Mouse (Mus musculus) urinary bladder, postnatal 4 days (tissue): ENCODE measurements at regions not wholly inside any gene's neighbourhood (a gene's known extent, or its start where the extent isn't known, plus 50 kb on each side); places are given as distances from the start of the nearest gene placed in this dataset.

ENCODE experiments used
- DNase-seq, 2 experiments: peaks; one replicate each; pipeline ENCODE4 v3.0.0; 2021 to 2022; ENCODE audit warnings: low spot score in 2 of 2

DNA sequence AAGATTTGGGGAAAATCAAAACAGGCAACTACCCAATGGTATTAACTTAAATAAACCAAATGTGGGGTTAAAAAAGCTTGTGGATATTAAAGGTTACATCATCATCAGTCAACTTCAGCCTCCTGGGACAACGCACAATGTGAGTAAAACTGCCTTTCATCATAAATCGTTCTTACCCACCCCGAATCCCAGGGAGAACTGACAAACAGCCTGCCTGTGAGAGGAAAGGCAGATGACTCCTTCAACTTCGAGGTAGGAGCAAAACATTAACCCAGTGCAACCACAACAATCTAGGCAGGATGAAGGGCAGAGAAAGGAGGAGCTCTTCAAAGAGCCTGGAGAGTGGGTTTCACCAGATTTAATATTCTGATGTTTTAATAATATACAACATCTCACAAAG, 135.3 kb upstream of the Gm37988 start:
- no peak for DNase-seq

GRCm38 (mm10) chr1:4687605-4688004, 120.1 kb upstream of the Gm37988 start:
- DNase-seq, result no peak

GRCm38 (mm10) chr1:4689096-4689495, 118.6 kb upstream of the Gm37988 start:
- no peak for DNase-seq

DNA sequence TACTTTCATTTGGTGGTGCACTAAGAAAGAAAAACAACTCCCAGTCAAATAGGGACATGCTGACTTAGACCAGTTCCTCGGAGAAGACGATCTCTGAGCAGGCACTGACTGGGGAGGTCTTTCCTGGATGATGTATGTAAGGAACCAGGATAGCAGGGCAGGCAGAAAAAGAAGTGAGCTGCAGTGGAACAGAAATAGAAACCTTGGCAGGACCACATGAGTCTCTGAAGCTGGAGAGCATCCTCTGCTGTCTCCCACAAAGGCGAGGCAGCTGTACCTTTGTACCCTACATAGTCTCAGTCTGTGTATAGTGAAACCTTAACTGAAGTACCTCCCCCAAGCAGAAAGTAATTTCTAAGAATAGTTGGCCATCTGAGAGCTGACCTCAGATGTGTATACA, 104.4 kb upstream of the Gm37988 start:
- DNase-seq, result no peak

DNA sequence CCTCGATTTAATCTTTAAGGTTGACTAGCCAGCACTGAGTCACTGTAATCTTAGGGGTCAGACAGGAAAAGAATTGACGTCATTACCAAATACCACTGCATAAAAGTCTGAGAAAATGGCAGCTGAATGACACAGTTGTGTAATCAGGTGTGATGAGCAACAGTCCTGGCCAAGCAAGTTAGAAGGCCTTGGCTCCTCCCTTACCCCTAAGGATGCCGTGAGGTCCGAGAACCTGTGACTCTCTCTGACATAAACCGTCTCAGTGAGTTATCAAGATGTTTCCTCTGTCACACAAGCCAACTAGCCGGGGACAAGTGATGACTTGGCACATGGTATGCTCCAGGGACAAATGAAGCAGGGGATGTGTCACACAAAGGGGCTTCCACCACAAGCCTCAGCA, 101.5 kb upstream of the Gm37988 start:
- DNase-seq, result no peak

- DNase-seq, result no peak
Measured at GRCm38 (mm10) chr1:4722333-4722931, 85.3 kb upstream of the Gm37988 start.
